Mouse (Mus musculus) erythroblast, embryonic 14.5 days (primary cell): ENCODE measurements around the gene Gpr146.

Experiments used
- GATA1 ChIP-seq: IDR thresholded peaks from 2 replicates; pipeline ENCODE4 v1.6.1; 2012; ENCODE audit warnings: low read length, inconsistent platforms, mixed read lengths
- TAL1 ChIP-seq: IDR thresholded peaks from 3 replicates; pipeline ENCODE4 v1.6.1; 2012; ENCODE audit warnings: low read length, inconsistent platforms, mixed read lengths

GRCm38 (mm10) chr5:139383234-139383633, 5.7 kb downstream of the Gpr146 start:
- TF ChIP-seq GATA1 (no peak), TAL1 (no peak)
